Mouse (Mus musculus) embryonic facial prominence, embryonic 10.5 days (tissue): ENCODE data around the gene Pibf1. TPM values are rescaled to one million over a fixed set of nuclear protein-coding genes. Genes with fewer than 3 reads are reported as not detected.
A peak's percentile ranks its signal among the peaks of the same experiment; 100 is the strongest.

Experiments used
- DNase-seq: peaks from one replicate; pipeline ENCODE4 v3.0.0-alpha.2; 2017; ENCODE audit warnings: low spot score
- H3K27ac ChIP-seq: fragments of 300-500 bp; sonication (generic); replicated peaks from 2 replicates; pipeline ENCODE4 v1.5.1; 2016; ENCODE audit warnings: mild to moderate bottlenecking
- H3K27me3 ChIP-seq: fragments of 300-500 bp; sonication (generic); replicated peaks from 2 replicates; pipeline ENCODE4 v1.6.1; 2016; ENCODE audit warnings: low read depth, mild to moderate bottlenecking; ENCODE audit not compliant: poor library complexity, severe bottlenecking
- H3K36me3 ChIP-seq: fragments of 300-500 bp; sonication (generic); replicated peaks from 2 replicates; pipeline ENCODE4 v1.6.1; 2016; ENCODE audit warnings: mild to moderate bottlenecking, moderate library complexity
- H3K4me1 ChIP-seq: fragments of 300-500 bp; sonication (generic); 2 replicates; pipeline ENCODE4 v1.6.1; 2016
- H3K4me3 ChIP-seq: fragments of 300-500 bp; sonication (generic); 2 replicates; pipeline ENCODE4 v1.5.1; 2016; ENCODE audit warnings: mild to moderate bottlenecking, moderate library complexity
- H3K9me3 ChIP-seq: fragments of 300-500 bp; sonication (generic); 2 replicates; pipeline ENCODE4 v1.6.1; 2016; ENCODE audit warnings: mild to moderate bottlenecking
- WGBS: fragments of 180-500 bp; shearing (Covaris S2); methylation state at CpG from one replicate; pipeline ENCODE4 v1.1.7; 2016; 5-methylcytosine and 5-hydroxymethylcytosine counted together
- polyA plus RNA-seq: library from polyadenylated mRNA; unstranded; fragments of >200 nt; fragmentation: Nextera tagmentation; extraction: Ambion mirVana; gene quantifications from 2 replicates; pipeline ENCODE4 v1.2.1, GENCODE M21; 2016

The Pibf1 gene
- polyA plus RNA-seq, 1 experiment from 2014 or later: 22.1 TPM

DNA sequence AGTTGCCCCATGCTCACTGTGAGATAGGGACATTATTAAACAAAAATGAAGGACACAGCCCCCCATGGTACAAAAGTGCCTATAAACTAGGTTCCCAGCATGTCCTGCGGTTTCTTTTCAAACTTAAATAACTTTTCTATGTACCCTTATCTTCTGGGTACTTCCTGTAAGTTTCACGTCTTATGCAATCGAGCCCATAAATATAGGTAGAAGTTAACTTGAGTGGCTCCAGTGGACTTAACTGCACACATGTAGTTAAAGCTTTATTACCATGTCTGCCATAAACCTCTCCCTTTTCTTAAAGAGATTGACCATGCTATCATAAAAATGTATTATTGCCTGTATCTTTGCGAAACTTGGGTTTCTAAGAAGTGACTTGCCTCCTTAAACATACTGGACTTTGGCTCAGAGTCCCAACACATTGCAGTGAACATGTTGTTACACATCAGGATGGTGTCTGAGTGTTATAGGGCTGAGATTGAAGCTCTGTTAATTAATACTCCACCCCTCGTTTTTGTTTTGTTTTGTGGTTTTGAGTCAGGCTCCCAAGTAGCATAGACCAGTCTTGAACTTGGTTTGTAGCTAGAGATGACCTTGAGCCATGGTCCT is 181.7 kb downstream of the Pibf1 start:
- WGBS: 89% methylated on average over 5 of the region's 5 CpGs
- Histone ChIP-seq H3K4me1 (0 out of 2 replicates have a peak, but pooled peaks cover 4% of the 10 kb centered on the region), H3K27me3 (peaks cover 8% of the 10 kb centered on the region; the same call in 1 of the 2 replicates), H3K4me3 (no peak overlapping the region), H3K27ac (no peak overlapping the region), H3K36me3 (no peaks in the 10 kb centered on the region), H3K9me3 (no peaks in the 10 kb centered on the region)
- no peak for DNase-seq

DNA sequence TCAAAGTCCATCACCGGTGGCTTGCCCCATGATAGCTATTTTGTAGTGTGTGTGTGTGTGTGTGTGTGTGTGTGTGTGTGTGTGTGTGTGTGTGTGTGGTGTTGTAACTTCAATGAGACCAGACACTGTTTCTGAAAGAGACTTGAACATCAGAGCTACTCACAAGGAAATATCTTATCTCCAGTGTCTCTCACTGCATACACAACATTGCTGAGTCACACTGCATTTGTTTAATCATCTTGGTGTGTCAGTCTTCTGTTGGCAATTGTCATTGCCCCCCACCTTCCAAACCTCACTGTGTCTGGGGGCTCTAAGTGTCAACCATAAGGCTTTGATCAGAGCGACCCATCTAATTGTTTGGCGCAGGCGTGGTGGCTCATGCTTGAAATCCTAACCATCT is 186.3 kb downstream of the Pibf1 start:
- H3K27ac ChIP-seq: no peak overlapping the region
- no peaks in the 10 kb centered on the region for H3K27me3 ChIP-seq
- H3K4me3 ChIP-seq: no peak overlapping the region
- WGBS: 87% methylated on average over 4 of the region's 4 CpGs
- H3K4me1 ChIP-seq: no peaks in the 10 kb centered on the region
- DNase-seq: no peak
- H3K9me3 ChIP-seq: no peaks in the 10 kb centered on the region
- no peaks in the 10 kb centered on the region for H3K36me3 ChIP-seq

GRCm38 (mm10) chr14:99292176-99292575 is 193.0 kb downstream of the Pibf1 start:
- Histone ChIP-seq H3K4me3 (no peak overlapping the region), H3K36me3 (no peaks in the 10 kb centered on the region), H3K27me3 (peaks cover 16% of the 10 kb centered on the region; the same call in 1 of the 2 replicates), H3K27ac (no peak overlapping the region), H3K4me1 (no peaks in the 10 kb centered on the region), H3K9me3 (no peaks in the 10 kb centered on the region)
- WGBS: 93% methylated on average over 5 of the region's 5 CpGs
- DNase-seq: no peak

DNA sequence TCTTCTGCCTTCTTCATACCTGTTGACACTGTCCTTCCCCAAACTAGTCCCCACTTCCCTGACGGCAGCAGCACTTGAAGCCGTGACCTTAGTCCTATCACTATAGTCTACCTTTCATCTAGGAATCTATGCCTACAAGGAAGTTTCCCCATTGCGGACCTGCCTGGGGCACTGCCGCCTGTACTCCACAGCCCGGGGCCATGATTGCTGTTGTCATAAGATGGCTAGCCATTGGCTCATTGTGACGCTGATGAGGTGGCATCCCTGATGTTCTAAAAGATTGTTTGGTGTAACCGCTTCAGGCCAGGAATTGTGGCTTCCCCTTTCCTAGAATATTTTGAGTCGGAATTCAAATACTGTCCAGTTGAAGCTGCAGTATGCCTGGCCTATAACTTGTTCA is 195.2 kb downstream of the Pibf1 start:
- peaks cover 32% of the 10 kb centered on the region for H3K27me3 ChIP-seq
- 86% methylated on average over 8 of the region's 8 CpGs for WGBS
- no peak for DNase-seq
- H3K4me3 ChIP-seq: no peak overlapping the region
- peaks cover 9% of the 10 kb centered on the region for H3K4me1 ChIP-seq
- no peaks in the 10 kb centered on the region for H3K36me3 ChIP-seq
- no peaks in the 10 kb centered on the region for H3K9me3 ChIP-seq
- H3K27ac ChIP-seq: no peak overlapping the region

- H3K27ac ChIP-seq: no peak overlapping the region
- H3K27me3 ChIP-seq: peaks cover 46% of the 10 kb centered on the region
- no peaks in the 10 kb centered on the region for H3K9me3 ChIP-seq
- no peaks in the 10 kb centered on the region for H3K36me3 ChIP-seq
- DNase-seq: no peak
- WGBS: 70% methylated on average over 15 of the region's 15 CpGs
- peaks cover 15% of the 10 kb centered on the region for H3K4me1 ChIP-seq
- no peak overlapping the region for H3K4me3 ChIP-seq
These were observed 196.6 kb downstream of the Pibf1 start for GRCm38 (mm10) chr14:99295606-99296341.

GRCm38 (mm10) chr14:99298385-99299021 is 199.3 kb downstream of the Pibf1 start, which contains the start of gene Klf5:
Gene Klf5 (plus strand): TSS chr14:99298691.
- under 1% methylated on average over 66 of the region's 67 CpGs for WGBS
- Histone ChIP-seq H3K27ac (peak within 1 kb of the TSS; percentile 80), H3K36me3 (no peaks in the 10 kb centered on the region), H3K4me3 (peak within 1 kb of the TSS; percentile 77), H3K4me1 (peaks cover 15% of the 10 kb centered on the region), H3K9me3 (no peaks in the 10 kb centered on the region), H3K27me3 (peaks cover 59% of the 10 kb centered on the region)
- peak; percentile 95 for DNase-seq

- H3K27me3 ChIP-seq: peaks cover 59% of the 10 kb centered on the region
- DNase-seq: peak; percentile 78
- H3K4me3 ChIP-seq: peak overlapping the region; percentile 77
- under 1% methylated on average over 60 of the region's 60 CpGs for WGBS
- H3K27ac ChIP-seq: peak overlapping the region; percentile 80
- H3K4me1 ChIP-seq: peaks cover 15% of the 10 kb centered on the region
- H3K36me3 ChIP-seq: no peaks in the 10 kb centered on the region
- H3K9me3 ChIP-seq: no peaks in the 10 kb centered on the region
These were observed 199.8 kb downstream of the Pibf1 start for GRCm38 (mm10) chr14:99299022-99299481.

GRCm38 (mm10) chr14:99299701-99300191 is 200.5 kb downstream of the Pibf1 start:
- peak; percentile 28 for DNase-seq
- Histone ChIP-seq H3K27me3 (peaks cover 55% of the 10 kb centered on the region), H3K4me3 (peak overlapping the region; percentile 77)

GRCm38 (mm10) chr14:99301472-99301871 is 202.2 kb downstream of the Pibf1 start:
- no peaks in the 10 kb centered on the region for H3K9me3 ChIP-seq
- H3K4me1 ChIP-seq: peaks cover 15% of the 10 kb centered on the region
- H3K27me3 ChIP-seq: peaks cover 45% of the 10 kb centered on the region
- no peaks in the 10 kb centered on the region for H3K36me3 ChIP-seq
- DNase-seq: peak; percentile 30
- no peak overlapping the region for H3K4me3 ChIP-seq
- WGBS: 64% methylated on average over 11 of the region's 11 CpGs
- H3K27ac ChIP-seq: no peak overlapping the region

More at GRCm38 (mm10) chr14:99299701-99300191, 200.5 kb downstream of the Pibf1 start:
- 9% methylated on average over 21 of the region's 21 CpGs for WGBS
- Histone ChIP-seq H3K27ac (no peak overlapping the region), H3K9me3 (no peaks in the 10 kb centered on the region), H3K36me3 (no peaks in the 10 kb centered on the region), H3K4me1 (peaks cover 15% of the 10 kb centered on the region)

Other genes with a start within 250 kb of the Pibf1 start
- gene Rpl36a-ps1, start 105.1 kb upstream of the Pibf1 start, polyA plus RNA-seq: 1.4 TPM in 1 of 2 replicates, not detected in the other
- 96.8 and 101 TPM in 2 replicates for gene Mzt1, start 53.3 kb upstream of the Pibf1 start, polyA plus RNA-seq
- gene Bora, start 53.2 kb upstream of the Pibf1 start, polyA plus RNA-seq: 87.0 and 93.0 TPM in 2 replicates
- 42.9 and 43.3 TPM in 2 replicates for gene Dis3, start 346 bp downstream of the Pibf1 start, polyA plus RNA-seq
- 3.1 TPM in 2 replicates for gene Klf5, start 199.3 kb downstream of the Pibf1 start, polyA plus RNA-seq